Mouse (Mus musculus) midbrain, postnatal 0 days (tissue): ENCODE results near the gene Mfap1a. TPM values are rescaled to one million over a fixed set of nuclear protein-coding genes. Genes with fewer than 3 reads are reported as not detected.
A peak's percentile ranks its signal among the peaks of the same experiment; 100 is the strongest.

Experiments used
- ATAC-seq: fragments of 200-750 bp; cut with Nextera tagmentation; 2 replicates; pipeline ENCODE4 v1.8.0; 2017; ENCODE audit warnings: moderate number of reproducible peaks, mild to moderate bottlenecking, moderate TSS enrichment, moderate library complexity; ENCODE audit not compliant: low FRiP score
- DNase-seq: peaks from one replicate; pipeline ENCODE4 v3.0.0-alpha.2; 2015; ENCODE audit warnings: low spot score
- H3K27ac ChIP-seq: fragments of 300-500 bp; sonication (generic); 2 replicates; pipeline ENCODE4 v1.5.1; 2014; ENCODE audit warnings: low read depth, mild to moderate bottlenecking, low read length, mixed read lengths
- H3K27me3 ChIP-seq: fragments of 300-500 bp; sonication (generic); 2 replicates; pipeline ENCODE4 v1.6.1; 2014; ENCODE audit warnings: low read length, control low read depth, mixed read lengths; ENCODE audit not compliant: insufficient read depth
- H3K36me3 ChIP-seq: fragments of 300-500 bp; sonication (generic); 2 replicates; pipeline ENCODE4 v1.6.1; 2014; ENCODE audit warnings: low read length, control low read depth, mixed read lengths; ENCODE audit not compliant: insufficient read depth
- H3K4me1 ChIP-seq: fragments of 300-500 bp; sonication (generic); 2 replicates; pipeline ENCODE4 v1.6.1; 2014; ENCODE audit warnings: mild to moderate bottlenecking, control low read depth, antibody characterized with exemption, low read length, mixed read lengths; ENCODE audit not compliant: insufficient read depth
- H3K4me2 ChIP-seq: fragments of 300-500 bp; sonication (generic); 2 replicates; pipeline ENCODE4 v1.6.1; 2014; ENCODE audit warnings: low read depth, mild to moderate bottlenecking, low read length, mixed read lengths; ENCODE audit not compliant: poor library complexity, severe bottlenecking
- H3K4me3 ChIP-seq: fragments of 300-500 bp; sonication (generic); 2 replicates; pipeline ENCODE4 v1.5.1; 2014; ENCODE audit warnings: low read depth, mild to moderate bottlenecking, low read length, moderate library complexity
- H3K9ac ChIP-seq: fragments of 300-500 bp; sonication (generic); replicated peaks from 2 replicates; pipeline ENCODE4 v1.6.1; 2014; ENCODE audit warnings: mild to moderate bottlenecking, low read length, moderate library complexity, mixed read lengths; ENCODE audit not compliant: poor library complexity, severe bottlenecking
- H3K9me3 ChIP-seq: fragments of 300-500 bp; sonication (generic); 2 replicates; pipeline ENCODE4 v1.6.1; 2016; ENCODE audit warnings: low read length, control low read depth
- CTCF ChIP-seq: IDR thresholded peaks from 2 replicates; pipeline ENCODE4 v1.5.1; 2016; ENCODE audit warnings: antibody characterized with exemption, mild to moderate bottlenecking
- WGBS: fragments of 180-500 bp; shearing (Covaris S2); extraction: QIAGEN DNeasy Blood & Tissue Kit; methylation state at CpG from one replicate; pipeline ENCODE4 v1.1.7; 2014; 5-methylcytosine and 5-hydroxymethylcytosine counted together
- microRNA-seq: library from miRNA; unstranded; fragments of <30 nt; microRNA quantifications from one replicate; pipeline ENCODE4, GENCODE M21; 2016; ENCODE audit warnings: borderline number of aligned reads
- polyA plus RNA-seq: library from polyadenylated mRNA; unstranded; fragments of >200 nt; fragmentation: Nextera tagmentation; extraction: Ambion mirVana; gene quantifications from 2 replicates; pipeline ENCODE4 v1.2.1, GENCODE M21; 2015
- total RNA-seq: library from RNA; depleted of rRNA; stranded (reverse); fragments of >200 nt; gene quantifications from 2 replicates; pipeline ENCODE4 v1.2.3, GENCODE M21; 2014; rRNA removed

Gene Mfap1a
- total and polyA plus RNA-seq, 2 experiments from 2014 or later = 14.2 to 20.8 TPM

- WGBS = 85% methylated on average over 3 of the region's 3 CpGs
- Histone ChIP-seq H3K4me2 (no peak overlapping the region), H3K27me3 (peaks cover 8% of the 10 kb centered on the region; the same call in 1 of the 2 replicates), H3K27ac (no peak overlapping the region), H3K9ac (no peak overlapping the region), H3K4me3 (no peak overlapping the region), H3K36me3 (no peaks in the 10 kb centered on the region), H3K4me1 (0 out of 2 replicates have a peak, but pooled peaks cover 6% of the 10 kb centered on the region), H3K9me3 (no peaks in the 10 kb centered on the region)
- ATAC-seq (no peak), DNase-seq (no peak)
- no peak for TF ChIP-seq CTCF
Measured at GRCm38 (mm10) chr2:121445117-121445516, 61.3 kb downstream of the Mfap1a start.

GRCm38 (mm10) chr2:121444178-121444577, 62.3 kb downstream of the Mfap1a start, which contains the start of gene Ell3:
TSS of gene Ell3 (minus strand) at chr2:121444278.
- Histone ChIP-seq H3K9me3 (no peaks in the 10 kb centered on the region), H3K4me1 (0 out of 2 replicates have a peak, but pooled peaks cover 4% of the 10 kb centered on the region), H3K9ac (no peak within 1 kb of the TSS), H3K27me3 (peaks cover 8% of the 10 kb centered on the region; the same call in 1 of the 2 replicates), H3K4me3 (no peak within 1 kb of the TSS), H3K27ac (no peak within 1 kb of the TSS), H3K4me2 (no peak within 1 kb of the TSS), H3K36me3 (peaks cover 6% of the 10 kb centered on the region; the same call in 1 of the 2 replicates)
- ATAC-seq = no peak
- TF ChIP-seq CTCF = no peak
- no peak for DNase-seq
- WGBS = 90% methylated on average over 1 of the region's 1 CpGs

GRCm38 (mm10) chr2:121443068-121443349, 63.5 kb downstream of the Mfap1a start:
- H3K4me2 ChIP-seq = peak overlapping the region; percentile 47
- H3K27ac ChIP-seq = no peak overlapping the region
- peaks cover 11% of the 10 kb centered on the region for H3K36me3 ChIP-seq
- peak overlapping the region; percentile 19; the same call in 1 of the 2 replicates for H3K4me3 ChIP-seq
- 0 out of 2 replicates have a peak, but pooled peaks cover 4% of the 10 kb centered on the region for H3K4me1 ChIP-seq
- no peak for TF ChIP-seq CTCF
- no peaks in the 10 kb centered on the region for H3K9me3 ChIP-seq
- 20% methylated on average over 8 of the region's 8 CpGs for WGBS
- DNase-seq = no peak
- no peak overlapping the region; the same call in 1 of the 2 replicates for H3K9ac ChIP-seq
- peaks cover 8% of the 10 kb centered on the region; the same call in 1 of the 2 replicates for H3K27me3 ChIP-seq
- no peak for ATAC-seq

- H3K4me3 ChIP-seq = peak overlapping the region; percentile 19
- peaks cover 17% of the 10 kb centered on the region for H3K36me3 ChIP-seq
- H3K4me2 ChIP-seq = peak overlapping the region; percentile 47
- DNase-seq (no peak), ATAC-seq (no peak)
- no peak overlapping the region for H3K27ac ChIP-seq
- no peak overlapping the region; the same call in 1 of the 2 replicates for H3K9ac ChIP-seq
- H3K27me3 ChIP-seq = peaks cover 8% of the 10 kb centered on the region; the same call in 1 of the 2 replicates
- H3K4me1 ChIP-seq = 0 out of 2 replicates have a peak, but pooled peaks cover 4% of the 10 kb centered on the region
- no peaks in the 10 kb centered on the region for H3K9me3 ChIP-seq
- 4% methylated on average over 30 of the region's 30 CpGs for WGBS
- TF ChIP-seq CTCF = no peak
Measured at GRCm38 (mm10) chr2:121442259-121443067, 64.0 kb downstream of the Mfap1a start.

Small RNAs within 50 kb of the gene (microRNA-seq; reads per million reads assigned to microRNA genes)
- gene Gm22953 = not detected

Other genes starting within 250 kb of the Mfap1a start
- gene Trp53bp1, start 235.3 kb downstream of the Mfap1a start, total RNA-seq = 262 and 292 TPM in 2 replicates
- 90.3 and 93.3 TPM in 2 replicates for gene Trp53bp1, start 235.3 kb downstream of the Mfap1a start, polyA plus RNA-seq
- gene Map1a, start 217.1 kb downstream of the Mfap1a start, total RNA-seq = 137 and 154 TPM in 2 replicates
- 48.1 and 49.4 TPM in 2 replicates for gene Map1a, start 217.1 kb downstream of the Mfap1a start, polyA plus RNA-seq
- 16.9 and 22.1 TPM in 2 replicates for gene Ppip5k1, start 151.3 kb downstream of the Mfap1a start, total RNA-seq
- gene Ppip5k1, start 151.3 kb downstream of the Mfap1a start, polyA plus RNA-seq = 18.5 and 20.0 TPM in 2 replicates
- 105 and 147 TPM in 2 replicates for gene Ckmt1, start 149.0 kb downstream of the Mfap1a start, total RNA-seq
- gene Ckmt1, start 149.0 kb downstream of the Mfap1a start, polyA plus RNA-seq = 120 and 144 TPM in 2 replicates
- gene Strc, start 119.5 kb downstream of the Mfap1a start, total RNA-seq = not detected in 2 replicates
- gene Strc, start 119.5 kb downstream of the Mfap1a start, polyA plus RNA-seq = 0.02 TPM in 1 of 2 replicates, not detected in the other
- gene Pdia3, start 92.9 kb downstream of the Mfap1a start, total RNA-seq = 61.9 and 77.1 TPM in 2 replicates
- gene Pdia3, start 92.9 kb downstream of the Mfap1a start, polyA plus RNA-seq = 269 and 301 TPM in 2 replicates
- gene Catsper2, start 92.9 kb downstream of the Mfap1a start, total RNA-seq = 2.7 and 3.8 TPM in 2 replicates
- 2.6 and 3.0 TPM in 2 replicates for gene Catsper2, start 92.9 kb downstream of the Mfap1a start, polyA plus RNA-seq
- gene Ell3, start 62.4 kb downstream of the Mfap1a start, total RNA-seq = 0.33 TPM in 1 of 2 replicates, not detected in the other
- gene Ell3, start 62.4 kb downstream of the Mfap1a start, polyA plus RNA-seq = 1.6 and 2.6 TPM in 2 replicates
- gene Serf2, start 57.5 kb downstream of the Mfap1a start, total RNA-seq = 235 and 284 TPM in 2 replicates
- gene Serf2, start 57.5 kb downstream of the Mfap1a start, polyA plus RNA-seq = 271 and 278 TPM in 2 replicates
- 12.3 and 17.6 TPM in 2 replicates for gene Hypk, start 53.4 kb downstream of the Mfap1a start, total RNA-seq
- 109 and 115 TPM in 2 replicates for gene Hypk, start 53.4 kb downstream of the Mfap1a start, polyA plus RNA-seq
- 1.8 and 2.6 TPM in 2 replicates for gene Serinc4, start 49.9 kb downstream of the Mfap1a start, total RNA-seq
- 1.1 and 1.5 TPM in 2 replicates for gene Serinc4, start 49.9 kb downstream of the Mfap1a start, polyA plus RNA-seq
- 22.6 and 30.4 TPM in 2 replicates for gene Mfap1b, start 32.6 kb downstream of the Mfap1a start, total RNA-seq
- gene Mfap1b, start 32.6 kb downstream of the Mfap1a start, polyA plus RNA-seq = 56.2 and 57.4 TPM in 2 replicates
- 4.8 TPM in 2 replicates for gene Wdr76, start 58 bp upstream of the Mfap1a start, total RNA-seq
- 1.8 and 2.1 TPM in 2 replicates for gene Wdr76, start 58 bp upstream of the Mfap1a start, polyA plus RNA-seq